Mouse (Mus musculus) urinary bladder, postnatal 10 days (tissue): ENCODE results near the gene Tdrd12.

ENCODE experiments used
- DNase-seq: peaks from one replicate; pipeline ENCODE4 v3.0.0; 2022; ENCODE audit warnings: low spot score

Gene Tdrd12

GRCm38 (mm10) chr7:35447996-35448846, 89.3 kb downstream of the Tdrd12 start, which contains the start of gene Slc7a9:
Slc7a9 (plus strand) TSS chr7:35448796.
- DNase-seq: no peak

GRCm38 (mm10) chr7:35447501-35447900, 90.0 kb downstream of the Tdrd12 start:
- DNase-seq: no peak

- DNase-seq: no peak
These were observed 102.3 kb downstream of the Tdrd12 start for GRCm38 (mm10) chr7:35435266-35435665.

- no peak for DNase-seq
These were observed 109.4 kb downstream of the Tdrd12 start for GRCm38 (mm10) chr7:35428146-35428545.

- DNase-seq: no peak
These were observed 114.5 kb downstream of the Tdrd12 start for GRCm38 (mm10) chr7:35423071-35423470.
